Mouse (Mus musculus) liver, postnatal 0 days (tissue): ENCODE data around the gene Bhlha9.

Source experiments
- CTCF ChIP-seq: sonication (generic); IDR thresholded peaks from 2 replicates; pipeline ENCODE4 v1.5.1; 2016; ENCODE audit warnings: antibody characterized with exemption, low read depth
- EP300 ChIP-seq: IDR thresholded peaks from 2 replicates; pipeline ENCODE4 v1.6.1; 2016; ENCODE audit warnings: antibody characterized with exemption, low read depth, mild to moderate bottlenecking

DNA sequence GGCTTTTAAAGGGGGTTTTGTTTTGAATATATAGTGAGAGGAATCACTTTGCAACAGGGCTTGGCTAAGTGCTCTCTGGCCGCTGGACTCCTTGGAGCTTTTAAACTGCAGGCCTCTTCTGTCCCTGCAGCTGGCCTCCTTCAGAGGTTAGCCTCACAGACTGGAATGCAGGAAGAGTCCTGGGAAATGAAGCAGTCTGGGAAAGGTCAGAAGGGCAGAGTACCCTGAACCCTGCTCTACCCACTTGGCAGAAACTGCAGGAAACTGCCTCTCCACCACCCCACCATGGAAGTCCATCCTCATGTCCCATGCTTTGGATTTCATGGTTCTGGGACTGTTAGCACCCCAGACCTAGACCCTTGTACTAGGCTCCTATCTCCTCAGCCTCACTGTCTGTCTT is 36.6 kb downstream of the Bhlha9 start:
- TF ChIP-seq CTCF (no peak), EP300 (no peak)
